Mouse (Mus musculus) activated CD4-positive, CD25-positive, alpha-beta regulatory T cell (primary cell): ENCODE data around the gene Gm3138. TPM values are rescaled to one million over a fixed set of nuclear protein-coding genes. Genes with fewer than 3 reads are reported as not detected.

Experiments
- polyA plus RNA-seq, 2 experiments: library from polyadenylated mRNA; unstranded; fragments of 100-300 nt; shearing (Covaris generic); gene quantifications; one replicate each; pipeline ENCODE4 v1.2.1; 2017

The Gm3138 gene
- polyA plus RNA-seq, result not detected

DNA sequence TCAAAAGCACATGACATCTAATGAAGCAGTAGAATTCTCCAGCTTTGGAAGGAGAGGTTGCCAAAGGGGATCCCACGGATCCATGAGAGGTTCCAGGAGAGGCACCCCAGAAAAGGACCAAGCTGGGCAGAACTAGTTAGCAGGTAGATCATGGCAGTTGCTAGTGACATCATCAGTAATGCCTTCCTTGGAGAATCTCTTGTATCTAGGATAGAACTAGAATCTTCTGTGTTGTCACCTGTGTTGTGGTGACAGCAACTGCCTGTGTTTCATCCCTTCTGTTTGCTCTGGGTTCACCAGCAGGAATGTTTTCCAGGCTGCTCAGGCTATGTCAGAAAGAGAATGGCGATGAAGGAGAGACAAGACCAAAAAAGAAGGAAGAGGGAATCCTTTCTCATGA lies at the start of gene Gm3138:
Gm3138 (plus strand) TSS at position 301 of the 400 bp plus-strand sequence.

Other genes with a start within 250 kb of the Gm3138 start
- under 1 TPM; 0.20 to 1.00 TPM for gene Gm5796, start 225.7 kb upstream of the Gm3138 start, polyA plus RNA-seq
- gene Gm3115, start 165.5 kb upstream of the Gm3138 start, polyA plus RNA-seq, result not detected
- gene Gm8108, start 139.1 kb upstream of the Gm3138 start, polyA plus RNA-seq, result under 1 TPM; 0.31 to 0.51 TPM
- under 1 TPM in 1 of 2 experiments, not detected in 1; 0.22 TPM for gene Gm3127, start 84.6 kb upstream of the Gm3138 start, polyA plus RNA-seq
- gene Gm2974, start 67.1 kb upstream of the Gm3138 start, polyA plus RNA-seq, result 1 to 10 TPM in 1 of 2 experiments, not detected in 1; 1.9 TPM
- gene Gm3149, start 67.7 kb downstream of the Gm3138 start, polyA plus RNA-seq, result under 1 TPM in 1 of 2 experiments, not detected in 1; 0.25 TPM
- 1 to 10 TPM in 1 of 2 experiments, under 1 TPM in 1; 0.97 to 5.0 TPM for gene 2610042L04Rik, start 85.1 kb downstream of the Gm3138 start, polyA plus RNA-seq
- under 1 TPM in 1 of 2 experiments, not detected in 1; 0.16 TPM for gene Gm3159, start 147.9 kb downstream of the Gm3138 start, polyA plus RNA-seq
- gene Gm3164, start 165.8 kb downstream of the Gm3138 start, polyA plus RNA-seq, result 1 to 10 TPM in 1 of 2 experiments, under 1 TPM in 1; 0.87 to 1.6 TPM
- gene Gm3173, start 181.4 kb downstream of the Gm3138 start, polyA plus RNA-seq, result not detected
- under 1 TPM in 1 of 2 experiments, not detected in 1; 0.23 TPM for gene Gm3182, start 232.1 kb downstream of the Gm3138 start, polyA plus RNA-seq